Mouse (Mus musculus) lung, embryonic 15.5 days (tissue): ENCODE measurements around the gene Lsmem1. TPM values are rescaled to one million over a fixed set of nuclear protein-coding genes. Genes with fewer than 3 reads are reported as not detected.

Experiments
- ATAC-seq: fragments of 200-750 bp; cut with Nextera tagmentation; 2 replicates; pipeline ENCODE4 v1.8.0; 2017; ENCODE audit warnings: moderate number of reproducible peaks, borderline replicate concordance; ENCODE audit not compliant: low FRiP score, low TSS enrichment; ENCODE audit errors: extremely low read depth
- H3K27ac ChIP-seq: fragments of 300-500 bp; sonication (generic); 2 replicates; pipeline ENCODE4 v1.5.1; 2015; ENCODE audit warnings: moderate library complexity, mild to moderate bottlenecking, inconsistent platforms
- H3K27me3 ChIP-seq: fragments of 300-500 bp; sonication (generic); 2 replicates; pipeline ENCODE4 v1.6.1; 2015; ENCODE audit warnings: inconsistent platforms
- H3K36me3 ChIP-seq: fragments of 300-500 bp; sonication (generic); 2 replicates; pipeline ENCODE4 v1.6.1; 2015; ENCODE audit warnings: inconsistent platforms
- H3K4me1 ChIP-seq: fragments of 300-500 bp; sonication (generic); 2 replicates; pipeline ENCODE4 v1.6.1; 2015; ENCODE audit warnings: inconsistent platforms
- H3K4me2 ChIP-seq: fragments of 300-500 bp; sonication (generic); 2 replicates; pipeline ENCODE4 v1.6.1; 2015; ENCODE audit warnings: inconsistent platforms, mild to moderate bottlenecking, moderate library complexity
- H3K4me3 ChIP-seq: fragments of 300-500 bp; sonication (generic); 2 replicates; pipeline ENCODE4 v1.5.1; 2015; ENCODE audit warnings: mild to moderate bottlenecking, inconsistent platforms
- H3K9ac ChIP-seq: fragments of 300-500 bp; sonication (generic); 2 replicates; pipeline ENCODE4 v1.6.1; 2015; ENCODE audit warnings: inconsistent platforms
- H3K9me3 ChIP-seq: fragments of 300-500 bp; sonication (generic); 2 replicates; pipeline ENCODE4 v1.6.1; 2016; ENCODE audit warnings: inconsistent platforms
- WGBS: fragments of 180-500 bp; shearing (Covaris S2); methylation state at CpG from one replicate; pipeline ENCODE4 v1.1.7; 2015; 5-methylcytosine and 5-hydroxymethylcytosine counted together
- polyA plus RNA-seq: library from polyadenylated mRNA; unstranded; fragments of >200 nt; fragmentation: Nextera tagmentation; extraction: Ambion mirVana; gene quantifications from 2 replicates; pipeline ENCODE4 v1.2.1, GENCODE M21; 2015

Gene Lsmem1
- polyA plus RNA-seq, 1 experiment from 2014 or later = 0.50 TPM

DNA sequence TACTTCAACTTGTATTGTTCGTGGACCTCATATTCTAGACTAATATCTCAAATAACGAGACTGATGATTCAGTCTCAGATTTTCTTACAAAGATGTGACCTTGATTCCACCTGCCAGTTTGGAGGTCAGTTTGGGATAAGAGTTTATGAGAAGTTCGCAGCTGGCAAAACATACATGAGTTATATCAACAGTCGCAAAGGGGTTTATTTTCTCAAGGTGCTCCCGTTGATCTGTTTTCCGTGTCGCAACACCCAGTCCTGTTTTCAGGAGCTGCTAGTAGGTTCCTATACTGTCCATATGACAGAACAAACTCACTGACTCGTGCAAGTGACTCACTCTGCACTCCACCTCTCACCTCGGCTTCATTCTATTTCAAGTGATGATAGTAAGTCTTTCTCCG lies 24.4 kb upstream of the Lsmem1 start:
- H3K9ac ChIP-seq = peak overlapping the region; percentile 38
- 37% methylated on average over 10 of the region's 10 CpGs for WGBS
- H3K4me1 ChIP-seq = peaks cover 12% of the 10 kb centered on the region
- peak overlapping the region; percentile 92 for H3K4me3 ChIP-seq
- H3K27me3 ChIP-seq = no peaks in the 10 kb centered on the region
- H3K36me3 ChIP-seq = no peaks in the 10 kb centered on the region
- H3K9me3 ChIP-seq = no peaks in the 10 kb centered on the region
- H3K27ac ChIP-seq = peak overlapping the region; percentile 30; the same call in 1 of the 2 replicates
- peak overlapping the region; percentile 58 for H3K4me2 ChIP-seq
- ATAC-seq = no peak

DNA sequence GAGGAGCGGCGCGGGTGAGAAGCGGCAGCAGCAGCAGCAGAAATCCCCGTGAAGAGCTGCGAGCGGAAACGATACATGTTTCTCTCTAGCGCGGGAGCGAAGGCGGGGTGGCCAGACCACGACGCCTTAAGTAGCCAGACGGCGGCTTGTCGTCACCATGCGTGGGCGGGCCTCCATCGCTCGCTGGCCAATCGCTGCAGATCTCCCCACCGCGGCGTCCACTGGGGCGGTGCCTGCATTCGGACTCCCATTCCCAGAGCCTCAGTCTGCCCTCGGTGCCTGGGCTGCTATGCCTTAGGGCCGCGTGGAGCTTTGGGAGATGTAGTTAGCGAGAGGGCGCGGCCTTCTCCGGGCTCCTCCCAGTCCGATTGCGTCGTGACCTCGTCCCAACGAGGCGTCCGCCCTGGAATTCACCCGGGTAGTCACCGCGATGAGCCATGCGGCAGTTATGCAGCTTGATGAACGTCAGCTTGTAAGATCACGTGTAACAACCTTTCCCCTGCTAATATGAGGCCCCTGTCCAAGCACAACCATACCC lies 23.9 kb upstream of the Lsmem1 start:
- Histone ChIP-seq H3K4me3 (peak overlapping the region; percentile 92), H3K36me3 (no peaks in the 10 kb centered on the region), H3K9me3 (no peaks in the 10 kb centered on the region), H3K9ac (peak overlapping the region; percentile 93), H3K27me3 (no peaks in the 10 kb centered on the region), H3K4me1 (peaks cover 12% of the 10 kb centered on the region), H3K27ac (peak overlapping the region; percentile 97), H3K4me2 (peak overlapping the region; percentile 58)
- WGBS = under 1% methylated on average over 47 of the region's 47 CpGs
- ATAC-seq = peak; percentile 99

DNA sequence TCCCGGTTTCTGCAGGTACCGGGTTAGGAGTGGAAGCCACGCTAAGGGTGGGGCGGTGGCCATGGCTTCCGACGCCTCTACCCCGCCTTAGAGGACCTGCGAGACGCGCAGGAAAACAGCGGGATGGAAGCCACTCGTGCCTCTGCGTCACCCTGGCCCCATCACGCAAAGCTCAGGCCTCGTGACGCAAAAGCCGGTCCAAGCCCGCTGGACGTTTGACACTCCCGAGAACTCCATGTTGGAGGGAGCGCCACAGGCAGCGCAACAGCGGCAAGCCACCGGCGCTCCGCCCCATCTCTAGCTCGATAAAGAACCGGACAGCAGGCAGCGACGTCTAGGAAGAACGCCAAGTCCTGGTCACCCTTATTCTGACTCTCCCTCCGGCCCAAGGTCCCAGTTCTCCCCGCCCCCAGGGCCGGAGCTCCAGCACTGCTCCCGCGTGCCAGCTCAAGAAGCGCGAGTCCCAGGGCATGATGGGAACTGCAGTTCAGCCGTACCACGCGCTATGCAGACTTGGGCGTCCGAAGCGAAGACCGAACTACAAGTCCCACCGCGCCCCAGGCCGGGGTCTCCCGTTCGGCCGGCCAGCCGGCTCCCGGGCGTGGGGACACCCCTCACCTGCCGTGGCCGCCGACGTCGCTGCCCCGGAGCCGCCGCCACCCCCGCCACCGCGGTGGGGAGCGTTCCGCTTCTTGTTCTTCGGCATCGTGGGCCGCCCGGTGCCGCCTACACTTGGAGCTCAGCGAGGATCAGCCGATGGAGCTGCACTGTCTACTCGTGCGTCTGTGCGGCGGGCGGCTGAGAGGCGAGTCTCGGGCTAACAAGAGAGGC lies 23.2 kb upstream of the Lsmem1 start:
- ATAC-seq = peak; percentile 97
- Histone ChIP-seq H3K4me2 (peak overlapping the region; percentile 58), H3K9ac (peak overlapping the region; percentile 93), H3K27ac (peak overlapping the region; percentile 97), H3K27me3 (no peaks in the 10 kb centered on the region), H3K4me1 (peaks cover 12% of the 10 kb centered on the region), H3K36me3 (0 out of 2 replicates have a peak, but pooled peaks cover 3% of the 10 kb centered on the region), H3K4me3 (peak overlapping the region; percentile 92), H3K9me3 (no peaks in the 10 kb centered on the region)
- WGBS = under 1% methylated on average over 81 of the region's 81 CpGs

DNA sequence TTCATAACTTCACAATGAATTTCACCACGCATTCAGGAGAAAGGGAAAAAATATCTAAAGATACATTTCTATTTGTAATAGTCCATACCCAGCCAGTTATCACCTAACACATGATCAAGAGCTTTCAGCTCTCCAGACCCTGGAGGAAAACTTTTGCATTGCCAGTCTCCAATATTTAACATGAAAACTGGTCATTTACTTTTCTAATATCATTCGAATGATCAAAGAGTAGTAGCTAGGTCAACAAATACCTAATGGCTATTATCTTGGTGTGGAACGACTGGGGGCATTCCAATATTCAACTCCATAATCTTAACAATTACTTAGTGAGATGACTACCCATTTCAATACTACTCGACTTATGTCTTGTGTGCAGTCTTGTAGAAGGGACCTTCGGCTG lies 22.3 kb upstream of the Lsmem1 start:
- Histone ChIP-seq H3K27ac (peak overlapping the region; percentile 97; the same call in 1 of the 2 replicates), H3K4me1 (peaks cover 12% of the 10 kb centered on the region), H3K27me3 (no peaks in the 10 kb centered on the region), H3K4me2 (peak overlapping the region; percentile 58), H3K4me3 (peak overlapping the region; percentile 92), H3K9me3 (no peaks in the 10 kb centered on the region), H3K9ac (peak overlapping the region; percentile 75), H3K36me3 (peaks cover 9% of the 10 kb centered on the region)
- no peak for ATAC-seq
- 3% methylated on average over 5 of the region's 5 CpGs for WGBS

DNA sequence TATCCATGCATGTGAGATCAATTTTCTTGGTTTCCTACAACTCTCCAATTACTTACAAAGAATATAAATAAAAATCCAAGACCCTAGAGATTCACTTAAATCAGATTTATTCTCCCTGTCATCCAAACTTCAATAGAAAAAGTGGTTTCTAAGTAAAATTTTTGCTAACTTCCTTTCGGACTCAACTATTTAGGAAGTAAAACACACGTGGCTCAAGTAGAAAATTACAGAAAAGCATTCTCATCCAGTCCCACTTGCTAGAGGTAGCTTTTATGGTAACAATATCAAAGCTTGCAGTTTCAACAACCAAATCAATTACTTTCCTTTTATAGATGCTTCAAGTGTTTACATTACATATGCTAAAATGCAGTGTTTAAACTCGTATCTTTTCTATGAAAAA lies 21.6 kb upstream of the Lsmem1 start:
- Histone ChIP-seq H3K27me3 (no peaks in the 10 kb centered on the region), H3K9me3 (no peaks in the 10 kb centered on the region), H3K4me3 (peak overlapping the region; percentile 92), H3K9ac (peak overlapping the region; percentile 75), H3K27ac (no peak overlapping the region), H3K36me3 (peaks cover 15% of the 10 kb centered on the region), H3K4me2 (peak overlapping the region; percentile 58), H3K4me1 (peaks cover 12% of the 10 kb centered on the region)
- no peak for ATAC-seq
- 12% methylated on average over 3 of the region's 3 CpGs for WGBS

DNA sequence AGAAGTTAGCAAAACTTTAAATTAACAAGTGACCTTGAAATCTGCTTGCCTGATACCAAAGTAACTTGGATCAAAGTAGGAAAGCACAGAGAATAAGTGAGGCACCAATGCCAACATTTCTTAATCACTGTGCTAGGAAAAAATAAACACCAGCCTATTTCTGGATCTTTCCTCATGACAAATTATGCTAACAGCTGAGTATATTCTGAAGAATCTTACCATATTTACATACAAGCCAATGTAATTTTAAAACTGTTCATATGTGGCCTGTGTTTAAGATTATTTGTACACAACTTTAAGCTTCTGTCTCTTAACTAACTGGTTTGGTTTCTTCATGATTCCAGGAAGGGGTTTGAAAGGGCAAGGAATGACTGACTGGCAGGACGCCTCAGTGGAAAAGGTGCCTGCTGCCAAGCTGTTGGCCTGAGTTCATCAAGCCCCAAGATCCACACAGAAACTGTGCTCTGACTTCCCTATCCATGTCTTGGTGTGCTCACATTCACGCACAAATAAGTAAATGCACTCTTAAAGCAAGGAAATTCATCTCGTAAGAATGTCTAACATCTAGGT lies 20.8 kb upstream of the Lsmem1 start:
- Histone ChIP-seq H3K27me3 (no peaks in the 10 kb centered on the region), H3K9ac (peak overlapping the region; percentile 75), H3K4me1 (peaks cover 12% of the 10 kb centered on the region), H3K4me3 (peak overlapping the region; percentile 92), H3K27ac (peak overlapping the region; percentile 56), H3K4me2 (peak overlapping the region; percentile 58), H3K9me3 (no peaks in the 10 kb centered on the region), H3K36me3 (peaks cover 23% of the 10 kb centered on the region)
- ATAC-seq = no peak
- 18% methylated on average over 3 of the region's 3 CpGs for WGBS

DNA sequence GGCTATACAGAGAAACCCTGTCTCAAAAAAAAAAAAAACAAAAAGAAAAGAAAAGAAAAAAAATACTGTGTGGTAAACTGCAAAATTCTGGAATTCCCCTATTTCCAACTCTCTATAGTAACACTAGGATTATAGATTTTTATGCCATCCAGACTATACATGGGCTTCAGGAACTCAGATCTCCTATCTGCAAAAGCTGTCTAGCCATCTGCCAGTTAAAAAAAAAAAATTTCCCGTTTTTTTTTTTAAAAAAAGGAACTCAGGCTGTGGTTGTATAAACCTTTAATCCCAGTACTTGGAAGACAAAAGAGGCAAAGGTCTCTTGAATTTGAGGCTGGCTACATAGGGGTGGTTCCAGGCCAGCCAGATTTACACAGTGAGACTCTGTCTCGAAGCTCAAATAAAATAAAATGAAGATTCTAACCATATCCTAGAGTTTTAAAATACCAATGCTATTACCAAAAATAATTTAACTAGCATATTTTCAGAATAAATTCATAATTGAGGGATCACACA lies 19.2 kb upstream of the Lsmem1 start:
- Histone ChIP-seq H3K27ac (no peak overlapping the region), H3K4me3 (no peak overlapping the region), H3K9ac (no peak overlapping the region), H3K4me1 (peaks cover 9% of the 10 kb centered on the region), H3K9me3 (no peaks in the 10 kb centered on the region), H3K4me2 (no peak overlapping the region), H3K36me3 (peaks cover 39% of the 10 kb centered on the region), H3K27me3 (no peaks in the 10 kb centered on the region)
- WGBS = 61% methylated on average over 2 of the region's 2 CpGs
- ATAC-seq = no peak

DNA sequence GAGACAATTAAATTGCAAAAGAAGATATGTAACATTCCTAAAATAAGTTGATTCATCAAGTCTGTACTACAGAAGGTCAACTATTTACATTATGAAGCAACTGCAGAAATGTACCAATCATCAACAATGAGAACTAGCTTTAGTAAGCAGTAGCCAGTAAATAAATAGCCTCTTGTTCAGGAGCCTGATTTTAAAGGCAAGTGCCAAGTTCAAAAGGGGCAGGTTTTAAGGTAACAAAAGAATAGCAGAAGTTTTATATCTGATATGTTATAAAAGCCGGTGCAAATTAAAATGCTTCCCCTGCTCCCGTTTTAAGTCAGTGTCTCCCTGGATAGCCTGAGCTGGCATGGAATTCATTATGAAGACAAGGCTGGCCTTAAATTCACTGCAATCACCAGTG lies 18.5 kb upstream of the Lsmem1 start:
- Histone ChIP-seq H3K4me2 (no peak overlapping the region), H3K36me3 (peaks cover 45% of the 10 kb centered on the region)
- no peak for ATAC-seq

DNA sequence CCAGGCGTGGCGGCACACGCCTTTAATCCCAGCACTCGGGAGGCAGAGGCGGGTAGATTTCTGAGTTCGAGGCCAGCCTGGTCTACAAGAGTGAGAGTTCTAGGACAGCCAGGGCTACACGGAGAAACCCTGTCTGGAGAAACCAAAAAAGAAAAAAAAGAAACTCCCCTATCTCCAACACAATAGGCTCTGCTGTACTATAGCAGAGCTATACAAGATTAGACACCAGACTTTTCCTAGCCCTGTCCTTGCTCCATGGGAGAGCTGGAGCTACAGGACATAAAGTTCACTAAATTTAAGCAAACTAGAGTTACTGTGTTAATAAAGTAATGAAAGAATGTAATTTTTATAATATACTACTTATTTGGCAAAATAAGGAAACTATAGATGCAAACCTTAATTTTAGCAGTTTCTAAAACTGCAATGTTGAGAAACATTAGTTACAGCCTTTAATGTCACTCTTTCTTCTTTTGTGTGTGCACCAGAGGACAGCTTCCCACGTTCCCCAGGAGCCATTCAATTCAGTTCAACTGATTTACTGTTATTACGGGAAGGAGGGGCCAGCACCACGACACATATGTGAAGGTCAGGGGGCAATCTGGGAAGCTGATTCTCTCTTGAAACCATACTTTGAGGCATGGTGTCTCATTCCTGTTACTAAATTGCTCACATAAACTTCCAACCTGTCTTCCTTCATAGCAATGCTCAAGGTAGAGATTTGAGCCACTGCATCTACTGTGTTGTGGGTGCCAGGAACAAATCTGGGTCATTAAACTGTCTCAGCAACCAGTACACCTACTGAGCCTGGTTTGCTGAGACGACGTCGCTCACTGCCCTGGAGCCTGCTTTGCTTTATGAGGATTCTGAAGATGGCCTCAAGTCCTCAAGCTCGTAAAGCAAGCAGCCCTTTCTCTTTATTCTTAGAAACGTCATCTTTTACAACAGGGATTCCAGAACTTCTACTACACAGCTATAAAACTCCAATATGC lies 15.9 kb upstream of the Lsmem1 start:
- no peak for ATAC-seq
- WGBS = 94% methylated on average over 15 of the region's 15 CpGs
- H3K9me3 ChIP-seq = no peaks in the 10 kb centered on the region
- H3K4me1 ChIP-seq = peaks cover 4% of the 10 kb centered on the region
- peaks cover 67% of the 10 kb centered on the region for H3K36me3 ChIP-seq
- H3K27me3 ChIP-seq = no peaks in the 10 kb centered on the region
- H3K4me3 ChIP-seq = no peak overlapping the region
- H3K9ac ChIP-seq = no peak overlapping the region
- no peak overlapping the region for H3K4me2 ChIP-seq
- H3K27ac ChIP-seq = no peak overlapping the region

More for the DNA sequence above, 18.5 kb upstream of the Lsmem1 start:
- 93% methylated on average over 2 of the region's 2 CpGs for WGBS
- H3K27ac ChIP-seq = no peak overlapping the region
- H3K9ac ChIP-seq = no peak overlapping the region
- no peaks in the 10 kb centered on the region for H3K9me3 ChIP-seq
- H3K4me1 ChIP-seq = peaks cover 9% of the 10 kb centered on the region
- no peak overlapping the region for H3K4me3 ChIP-seq
- H3K27me3 ChIP-seq = no peaks in the 10 kb centered on the region

DNA sequence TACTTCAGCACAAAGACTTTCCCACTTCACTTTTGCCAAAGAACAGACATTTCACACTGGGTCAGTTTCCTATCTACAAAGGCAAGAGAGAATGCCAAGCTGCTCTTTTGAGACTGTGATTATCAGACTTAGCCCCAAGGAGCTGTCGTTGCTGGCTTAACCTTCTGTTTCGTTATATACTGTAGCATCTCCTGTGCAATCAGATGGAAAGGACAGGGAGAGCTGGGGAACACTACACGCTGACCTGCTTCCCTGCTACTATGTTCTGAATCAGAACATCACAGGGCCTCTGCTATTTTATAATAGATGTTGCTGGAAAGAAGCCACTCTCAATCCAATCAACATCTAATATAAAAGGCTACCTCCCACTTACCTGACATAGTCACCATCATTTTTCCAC lies 9.8 kb upstream of the Lsmem1 start:
- Histone ChIP-seq H3K4me1 (no peaks in the 10 kb centered on the region), H3K9me3 (no peaks in the 10 kb centered on the region), H3K4me3 (no peak overlapping the region), H3K27ac (no peak overlapping the region), H3K36me3 (peaks cover 82% of the 10 kb centered on the region), H3K9ac (no peak overlapping the region), H3K27me3 (no peaks in the 10 kb centered on the region), H3K4me2 (no peak overlapping the region)
- no peak for ATAC-seq
- WGBS = 94% methylated on average over 3 of the region's 3 CpGs

DNA sequence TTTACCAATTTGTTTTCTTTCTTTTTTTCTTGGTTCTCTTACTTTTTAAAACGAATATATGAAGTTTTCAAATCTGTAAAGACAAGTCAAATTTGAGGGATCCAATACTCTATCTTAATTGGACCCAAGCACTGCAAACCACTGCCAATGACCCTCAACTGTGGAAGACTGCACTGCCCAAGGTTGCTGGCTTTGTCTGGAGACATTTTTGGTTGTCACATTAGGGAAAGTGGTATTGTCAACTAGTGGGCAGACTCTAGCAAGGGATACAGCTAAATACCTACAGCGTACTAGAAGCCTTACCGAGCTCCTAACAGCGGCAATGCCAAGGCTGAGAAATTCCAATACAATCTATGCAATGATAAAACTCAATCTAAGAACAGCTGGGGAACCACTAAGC lies 8.6 kb upstream of the Lsmem1 start:
- Histone ChIP-seq H3K4me3 (no peak overlapping the region), H3K9me3 (no peaks in the 10 kb centered on the region), H3K4me1 (no peaks in the 10 kb centered on the region), H3K27ac (no peak overlapping the region), H3K36me3 (peaks cover 79% of the 10 kb centered on the region), H3K4me2 (no peak overlapping the region), H3K27me3 (no peaks in the 10 kb centered on the region), H3K9ac (no peak overlapping the region)
- 93% methylated on average over 4 of the region's 4 CpGs for WGBS
- ATAC-seq = no peak
